Mouse (Mus musculus): ENCODE data around the gene Actr10. TPM values are rescaled to one million over a fixed set of nuclear protein-coding genes. Genes with fewer than 3 reads are reported as not detected.
A peak's percentile ranks its signal among the peaks of the same experiment; 100 is the strongest.

The Actr10 gene
- polyA plus RNA-seq, 1 experiment, result 286 TPM

DNA sequence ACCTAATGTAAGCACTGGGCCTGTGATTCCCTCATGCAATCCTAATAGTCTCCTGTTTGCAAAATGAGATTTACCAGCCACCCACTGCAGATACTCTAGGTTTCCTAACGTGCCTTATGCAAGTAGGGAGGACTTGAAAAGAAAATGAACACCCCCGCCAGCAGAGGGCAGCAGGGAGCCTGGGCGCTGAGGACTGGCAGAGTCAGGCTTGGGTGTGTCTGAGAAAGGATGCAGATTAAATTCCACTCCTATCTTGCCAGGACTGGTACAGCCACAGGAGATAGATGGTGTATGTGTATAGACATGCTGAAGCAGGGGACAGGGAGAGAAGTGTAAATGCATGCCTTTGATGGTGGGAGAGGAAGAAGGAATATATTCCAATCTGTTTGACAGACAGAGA, 24.2 kb upstream of the Actr10 start:
- Histone ChIP-seq H3K4me1 (ENCODE audit: control insufficient read depth, insufficient read depth, low read length) (peaks cover 11% of the 10 kb centered on the region), H3K4me3 (ENCODE audit: control insufficient read depth, low read depth, low read length) (no peak overlapping the region; the same call in 1 of the 2 replicates), H3K27ac (ENCODE audit: control insufficient read depth, insufficient read depth, low read depth, low read length) (no peak overlapping the region), H3K36me3 (ENCODE audit: control insufficient read depth, insufficient read depth, low read length) (no peaks in the 10 kb centered on the region), H3K27me3 (ENCODE audit: control insufficient read depth, insufficient read depth, low read length) (no peaks in the 10 kb centered on the region)
- no peak for TF ChIP-seq POLR2A (IDR thresholded peaks at IDR 0.05; ENCODE audit: control insufficient read depth, low read depth, low read length)
- peak; percentile 73; the same call in 1 of the 2 replicates for TF ChIP-seq CTCF (IDR thresholded peaks at IDR 0.05; ENCODE audit: control insufficient read depth, insufficient read depth, insufficient replicate concordance, low read depth, low read length)

DNA sequence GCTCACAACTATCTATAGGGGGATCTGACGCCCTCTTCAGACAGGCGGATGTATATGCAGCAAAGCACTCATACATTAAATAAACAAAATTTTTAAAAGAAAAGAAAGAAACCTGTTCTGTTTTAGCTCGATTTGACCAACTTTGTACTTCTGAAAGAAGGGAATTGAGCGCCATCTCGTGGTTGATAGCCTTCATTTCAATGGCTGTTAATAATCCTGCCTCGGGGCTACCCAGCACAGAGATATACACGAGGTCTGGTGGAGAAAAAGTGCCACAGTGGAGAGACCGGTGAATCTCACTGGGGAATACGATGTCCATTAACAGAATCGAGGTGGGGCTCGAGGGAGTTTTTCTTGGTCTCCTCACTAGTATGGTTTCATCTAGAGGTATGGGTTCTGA, 23.3 kb upstream of the Actr10 start:
- Histone ChIP-seq H3K27me3 (ENCODE audit: control insufficient read depth, insufficient read depth, low read length) (no peaks in the 10 kb centered on the region), H3K4me3 (ENCODE audit: control insufficient read depth, low read depth, low read length) (peak overlapping the region; percentile 61; the same call in 1 of the 2 replicates), H3K27ac (ENCODE audit: control insufficient read depth, insufficient read depth, low read depth, low read length) (no peak overlapping the region), H3K36me3 (ENCODE audit: control insufficient read depth, insufficient read depth, low read length) (no peaks in the 10 kb centered on the region), H3K4me1 (ENCODE audit: control insufficient read depth, insufficient read depth, low read length) (peaks cover 11% of the 10 kb centered on the region)
- TF ChIP-seq POLR2A (IDR thresholded peaks at IDR 0.05; ENCODE audit: control insufficient read depth, low read depth, low read length), result no peak
- TF ChIP-seq CTCF (IDR thresholded peaks at IDR 0.05; ENCODE audit: control insufficient read depth, insufficient read depth, insufficient replicate concordance, low read depth, low read length), result no peak

DNA sequence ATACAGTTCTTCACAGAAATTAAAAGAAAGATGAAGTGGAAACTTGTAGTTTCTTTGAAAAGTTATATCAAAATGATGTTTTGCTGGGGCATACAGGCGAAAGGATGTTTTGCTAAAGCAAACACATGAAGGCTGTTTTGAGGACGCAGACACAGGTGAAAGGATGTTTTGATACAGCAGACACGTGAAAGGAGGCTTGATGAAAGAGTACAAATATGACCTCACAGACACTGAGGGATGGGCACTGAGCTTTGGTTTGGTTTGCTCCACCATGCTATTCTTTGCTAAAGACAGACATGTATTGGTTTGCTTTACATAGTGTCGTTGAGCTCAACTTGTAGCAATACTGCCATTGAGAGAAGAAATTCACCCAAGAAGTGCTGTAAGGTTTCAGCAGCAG, 7.9 kb upstream of the Actr10 start:
- no peak overlapping the region for H3K4me3 ChIP-seq (ENCODE audit: control insufficient read depth, low read depth, low read length)
- no peaks in the 10 kb centered on the region for H3K27me3 ChIP-seq (ENCODE audit: control insufficient read depth, insufficient read depth, low read length)
- H3K4me1 ChIP-seq (ENCODE audit: control insufficient read depth, insufficient read depth, low read length), result no peaks in the 10 kb centered on the region
- H3K36me3 ChIP-seq (ENCODE audit: control insufficient read depth, insufficient read depth, low read length), result no peaks in the 10 kb centered on the region
- H3K27ac ChIP-seq (ENCODE audit: control insufficient read depth, insufficient read depth, low read depth, low read length), result no peak overlapping the region
- TF ChIP-seq CTCF (IDR thresholded peaks at IDR 0.05; ENCODE audit: control insufficient read depth, insufficient read depth, insufficient replicate concordance, low read depth, low read length) (no peak), POLR2A (IDR thresholded peaks at IDR 0.05; ENCODE audit: control insufficient read depth, low read depth, low read length) (no peak)

DNA sequence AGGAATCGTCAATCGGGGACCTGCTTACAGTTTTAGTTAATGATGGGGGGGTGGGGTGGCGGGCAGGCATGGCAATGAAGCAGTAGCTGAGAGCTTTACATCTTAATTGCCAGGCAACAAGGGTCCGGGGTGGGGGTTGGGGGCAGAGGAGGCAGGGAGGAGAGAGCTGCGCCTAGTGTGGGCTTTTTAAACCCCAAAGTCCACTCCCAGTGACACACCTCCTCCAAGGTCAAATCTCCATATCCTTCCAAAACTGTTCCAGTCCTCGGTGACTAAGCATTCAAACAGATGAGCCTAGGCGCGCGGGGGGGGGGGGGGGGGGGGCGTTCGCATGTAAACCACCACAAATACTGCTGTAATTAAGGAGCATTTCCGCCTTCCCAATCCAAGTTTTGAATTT, 507 bp upstream of the Actr10 start:
- H3K27ac ChIP-seq (ENCODE audit: control insufficient read depth, insufficient read depth, low read depth, low read length), result peak overlapping the region; percentile 96
- H3K4me1 ChIP-seq (ENCODE audit: control insufficient read depth, insufficient read depth, low read length), result no peaks in the 10 kb centered on the region; the same call in 1 of the 2 replicates
- TF ChIP-seq CTCF (IDR thresholded peaks at IDR 0.05; ENCODE audit: control insufficient read depth, insufficient read depth, insufficient replicate concordance, low read depth, low read length) (no peak), POLR2A (IDR thresholded peaks at IDR 0.05; ENCODE audit: control insufficient read depth, low read depth, low read length) (no peak)
- no peaks in the 10 kb centered on the region; the same call in 1 of the 2 replicates for H3K36me3 ChIP-seq (ENCODE audit: control insufficient read depth, insufficient read depth, low read length)
- H3K4me3 ChIP-seq (ENCODE audit: control insufficient read depth, low read depth, low read length), result peak overlapping the region; percentile 93
- H3K27me3 ChIP-seq (ENCODE audit: control insufficient read depth, insufficient read depth, low read length), result no peaks in the 10 kb centered on the region

DNA sequence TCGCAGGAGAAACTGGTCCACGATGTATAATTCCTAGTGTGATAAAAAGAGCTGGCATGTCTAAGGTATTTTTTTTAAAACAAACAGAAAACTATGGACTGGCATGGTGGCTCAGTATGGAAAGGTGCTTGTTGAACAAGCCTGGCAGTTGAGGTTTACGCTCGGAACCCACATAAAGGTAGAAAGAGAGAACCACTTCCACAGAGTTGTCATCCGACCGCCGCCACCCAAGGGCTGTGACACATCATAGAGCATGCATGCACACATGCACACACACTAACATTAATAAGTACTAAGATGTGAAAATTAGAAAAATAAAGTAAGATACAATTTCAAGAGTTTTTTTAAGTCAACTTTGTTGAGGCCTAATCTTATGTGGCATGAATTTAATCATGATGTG, 3.1 kb downstream of the Actr10 start:
- H3K27me3 ChIP-seq (ENCODE audit: control insufficient read depth, insufficient read depth, low read length), result no peaks in the 10 kb centered on the region
- H3K27ac ChIP-seq (ENCODE audit: control insufficient read depth, insufficient read depth, low read depth, low read length), result no peak overlapping the region
- TF ChIP-seq CTCF (IDR thresholded peaks at IDR 0.05; ENCODE audit: control insufficient read depth, insufficient read depth, insufficient replicate concordance, low read depth, low read length), result no peak
- TF ChIP-seq POLR2A (IDR thresholded peaks at IDR 0.05; ENCODE audit: control insufficient read depth, low read depth, low read length), result no peak
- H3K36me3 ChIP-seq (ENCODE audit: control insufficient read depth, insufficient read depth, low read length), result peaks cover 1% of the 10 kb centered on the region; the same call in 1 of the 2 replicates
- no peak overlapping the region for H3K4me3 ChIP-seq (ENCODE audit: control insufficient read depth, low read depth, low read length)
- H3K4me1 ChIP-seq (ENCODE audit: control insufficient read depth, insufficient read depth, low read length), result no peaks in the 10 kb centered on the region; the same call in 1 of the 2 replicates

DNA sequence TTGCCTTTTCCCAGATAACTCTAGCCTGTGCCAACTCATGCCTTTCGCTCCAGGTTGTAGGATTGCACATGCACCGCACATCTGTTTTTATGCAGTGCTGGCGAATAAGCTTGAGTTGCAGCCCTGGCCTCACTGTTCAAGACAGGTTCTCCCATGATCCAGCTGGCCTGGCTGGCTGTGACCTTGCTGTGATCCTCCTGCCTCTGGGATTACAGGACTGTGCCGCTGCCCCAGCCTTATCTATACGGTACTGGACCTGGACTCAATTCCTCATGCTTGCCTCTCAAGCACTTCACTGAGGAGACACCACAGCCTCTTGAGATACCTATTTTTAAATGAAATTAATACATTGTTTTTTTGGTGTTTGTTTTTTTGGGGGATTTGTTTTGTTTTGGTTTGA, 6.5 kb downstream of the Actr10 start:
- Histone ChIP-seq H3K27me3 (ENCODE audit: control insufficient read depth, insufficient read depth, low read length) (no peaks in the 10 kb centered on the region), H3K27ac (ENCODE audit: control insufficient read depth, insufficient read depth, low read depth, low read length) (no peak overlapping the region), H3K4me3 (ENCODE audit: control insufficient read depth, low read depth, low read length) (no peak overlapping the region), H3K4me1 (ENCODE audit: control insufficient read depth, insufficient read depth, low read length) (peaks cover 2% of the 10 kb centered on the region; the same call in 1 of the 2 replicates), H3K36me3 (ENCODE audit: control insufficient read depth, insufficient read depth, low read length) (peaks cover 1% of the 10 kb centered on the region)
- no peak for TF ChIP-seq POLR2A (IDR thresholded peaks at IDR 0.05; ENCODE audit: control insufficient read depth, low read depth, low read length)
- no peak for TF ChIP-seq CTCF (IDR thresholded peaks at IDR 0.05; ENCODE audit: control insufficient read depth, insufficient read depth, insufficient replicate concordance, low read depth, low read length)

DNA sequence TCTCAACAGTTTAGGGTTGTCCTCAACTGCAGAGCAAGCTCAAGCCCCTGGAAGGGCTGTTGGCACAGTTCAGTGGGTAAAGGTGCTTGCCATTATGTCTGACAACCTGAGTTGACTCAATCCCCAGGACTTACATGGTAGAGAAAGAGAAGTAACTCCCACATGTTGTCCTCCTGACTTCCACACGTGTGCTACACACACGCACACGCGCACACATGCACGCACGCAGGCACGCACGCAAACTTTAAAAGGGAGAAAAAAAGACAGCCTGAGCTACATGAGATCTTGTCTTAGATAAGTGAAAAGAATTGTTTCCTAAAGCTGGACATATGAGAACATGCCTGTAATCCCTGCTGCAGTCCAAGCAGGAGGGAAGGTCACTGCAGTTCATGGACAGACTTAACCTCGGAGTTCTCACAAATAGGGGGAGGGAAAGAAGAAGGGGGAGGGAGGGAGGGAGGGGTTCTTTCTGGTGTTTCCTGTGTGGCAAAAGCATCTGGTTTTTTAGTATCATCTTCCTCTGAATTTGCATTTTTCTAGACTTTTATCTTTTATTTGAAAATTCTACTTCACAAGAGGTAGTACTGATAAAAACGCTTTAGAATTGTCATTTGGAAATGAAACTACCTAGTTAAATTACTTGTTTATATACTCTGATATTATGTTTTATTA, 9.1 kb downstream of the Actr10 start:
- Histone ChIP-seq H3K4me3 (ENCODE audit: control insufficient read depth, low read depth, low read length) (no peak overlapping the region), H3K4me1 (ENCODE audit: control insufficient read depth, insufficient read depth, low read length) (peaks cover 2% of the 10 kb centered on the region; the same call in 1 of the 2 replicates), H3K27ac (ENCODE audit: control insufficient read depth, insufficient read depth, low read depth, low read length) (no peak overlapping the region), H3K27me3 (ENCODE audit: control insufficient read depth, insufficient read depth, low read length) (no peaks in the 10 kb centered on the region), H3K36me3 (ENCODE audit: control insufficient read depth, insufficient read depth, low read length) (peaks cover 1% of the 10 kb centered on the region)
- TF ChIP-seq POLR2A (IDR thresholded peaks at IDR 0.05; ENCODE audit: control insufficient read depth, low read depth, low read length) (no peak), CTCF (IDR thresholded peaks at IDR 0.05; ENCODE audit: control insufficient read depth, insufficient read depth, insufficient replicate concordance, low read depth, low read length) (no peak)

All from testis, adult 2 months (tissue).